Mouse (Mus musculus) spleen, postnatal 36 days (tissue): ENCODE measurements at regions not wholly inside any gene's neighbourhood (a gene's known extent, or its start where the extent isn't known, plus 50 kb on each side); places are given as distances from the start of the nearest gene placed in this dataset.
"Not testable (repeated sequence)": the region's sequence is repeated elsewhere in the genome, so short reads cannot be mapped to it uniquely, and the experiment has no call there.

ENCODE experiments used
- DNase-seq, 2 experiments: peaks; one replicate each; pipeline ENCODE4 v3.0.0; 2022; ENCODE audit warnings: low spot score in 2 of 2, mixed read lengths in 1 of 2

GRCm38 (mm10) chr12:39593781-39594180 lies 444.0 kb downstream of the Arl4a start:
- not testable (repeated sequence) for DNase-seq

- no peak for DNase-seq
These were observed 450.5 kb downstream of the Arl4a start for GRCm38 (mm10) chr12:39587204-39587909.

- no peak for DNase-seq
These were observed 451.7 kb downstream of the Arl4a start for GRCm38 (mm10) chr12:39586163-39586562.

DNA sequence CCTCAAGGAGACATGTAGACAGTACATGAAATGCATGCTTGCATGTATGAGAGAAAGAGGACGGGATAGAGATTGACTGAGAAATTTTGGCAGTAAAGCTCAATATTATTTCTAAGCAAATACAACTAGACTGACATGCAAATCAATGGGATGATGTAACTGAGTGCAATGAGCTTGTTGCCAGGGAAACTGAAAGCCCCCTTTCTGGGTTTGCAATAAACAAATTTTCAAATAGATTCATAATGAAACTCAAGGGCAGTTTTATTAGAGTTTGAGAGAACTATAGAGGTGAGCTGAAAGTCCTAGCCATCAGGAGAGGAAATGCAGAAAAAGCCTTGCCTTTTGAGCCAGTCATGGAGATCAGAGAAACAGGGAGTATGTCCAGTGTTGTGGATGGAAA lies 460.2 kb downstream of the Arl4a start:
- DNase-seq, result no peak

GRCm38 (mm10) chr12:39572802-39573201 lies 465.0 kb downstream of the Arl4a start:
- no peak for DNase-seq

- no peak for DNase-seq
These were observed 465.7 kb downstream of the Arl4a start for GRCm38 (mm10) chr12:39572147-39572546.

DNA sequence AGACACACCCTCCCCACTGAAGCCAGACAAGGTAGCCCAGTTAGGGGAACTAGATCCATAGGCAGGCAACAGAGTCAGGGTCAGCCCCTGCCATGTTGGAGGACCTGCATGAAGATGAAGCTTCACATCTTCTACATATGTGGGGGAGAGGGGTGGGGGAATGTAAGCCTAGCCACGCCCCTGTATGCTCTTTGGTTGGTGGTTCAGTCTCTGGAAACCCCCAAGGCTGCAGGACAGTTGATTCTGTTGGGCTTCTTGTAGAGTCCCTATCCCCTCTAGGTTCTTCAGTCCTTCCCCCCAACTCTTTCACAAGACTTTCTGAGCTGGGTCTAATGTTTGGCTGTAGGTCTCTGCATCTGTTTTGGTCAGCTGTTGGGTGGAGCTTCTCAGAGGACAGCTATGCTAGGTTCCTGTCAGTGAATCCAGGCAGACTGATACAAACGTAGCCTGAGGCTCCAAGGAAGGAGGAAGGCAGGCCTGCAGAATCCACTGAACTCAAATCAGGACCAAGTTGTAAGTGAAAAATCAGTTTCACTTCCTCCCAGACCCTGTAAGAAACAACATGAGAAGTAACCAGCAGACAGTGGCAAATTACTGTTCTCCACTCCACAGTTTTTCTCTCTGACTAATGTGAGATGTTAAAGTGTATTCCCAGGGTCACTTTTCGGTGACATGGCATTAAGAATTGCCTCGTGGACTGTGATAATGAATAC lies 476.9 kb downstream of the Arl4a start:
- no peak for DNase-seq

- DNase-seq, result no peak
These were observed 479.3 kb downstream of the Arl4a start for GRCm38 (mm10) chr12:39558491-39558890.

- DNase-seq, result no peak
These were observed 501.5 kb downstream of the Arl4a start for GRCm38 (mm10) chr12:39536326-39536725.

- no peak for DNase-seq
These were observed 509.7 kb downstream of the Arl4a start for GRCm38 (mm10) chr12:39528121-39528520.

DNA sequence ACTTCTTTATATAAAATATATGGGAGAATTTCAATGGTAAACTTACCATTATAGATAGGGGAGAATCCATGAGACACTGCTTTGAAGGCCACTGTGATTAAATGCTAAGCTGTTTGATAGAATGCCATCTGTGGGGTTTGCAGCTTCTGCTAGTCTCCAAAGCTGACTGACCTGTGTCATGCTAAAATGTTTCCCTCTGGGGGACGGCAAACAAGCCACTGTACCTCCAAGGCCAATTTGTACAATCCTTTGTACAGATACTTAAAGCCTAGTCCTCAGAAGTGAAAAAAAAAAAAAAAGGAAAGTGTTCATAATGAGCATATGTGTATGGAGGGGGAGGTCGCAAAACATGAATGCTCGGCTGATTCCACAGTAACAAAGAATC lies 510.6 kb downstream of the Arl4a start:
- DNase-seq, result no peak

GRCm38 (mm10) chr12:39526535-39527215 lies 511.1 kb downstream of the Arl4a start:
- no peak for DNase-seq

GRCm38 (mm10) chr12:39515690-39516089 lies 522.1 kb downstream of the Arl4a start:
- DNase-seq, result no peak

- no peak for DNase-seq
These were observed 527.0 kb downstream of the Arl4a start for GRCm38 (mm10) chr12:39510855-39511254.

DNA sequence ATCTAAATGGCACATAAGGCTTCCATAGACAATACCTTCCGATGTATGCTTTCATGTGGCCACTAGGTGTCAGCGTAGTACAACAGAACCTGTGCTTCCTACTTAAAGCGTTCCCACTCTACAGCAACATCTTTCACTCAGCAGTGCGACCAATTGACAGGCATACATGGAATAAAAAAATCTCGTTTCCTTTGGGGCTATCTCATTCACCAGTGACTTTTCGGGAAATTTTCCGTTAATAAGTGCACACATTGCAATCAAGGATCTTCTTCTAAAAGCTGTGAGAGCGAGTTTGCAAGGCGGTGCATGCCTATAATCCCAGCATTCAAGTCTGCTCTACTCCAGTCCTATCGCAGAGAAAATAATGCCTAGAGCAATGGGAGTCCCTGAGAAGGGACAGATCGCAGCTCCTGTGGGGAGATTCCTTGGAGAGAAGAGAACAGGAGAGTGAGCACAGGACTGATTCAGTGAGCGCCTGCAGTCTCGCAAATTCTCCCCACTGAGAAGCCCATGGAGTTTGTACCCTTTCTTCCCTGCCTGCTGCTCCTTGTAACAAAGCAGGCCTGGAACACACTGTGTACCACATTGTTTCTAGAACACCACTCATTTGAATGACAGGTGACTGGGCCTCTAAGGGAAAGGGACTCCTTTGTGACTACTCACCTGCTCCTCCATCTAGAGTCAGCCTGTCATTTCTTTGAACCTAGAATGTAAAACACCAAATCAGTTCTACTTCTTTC lies 527.6 kb downstream of the Arl4a start:
- DNase-seq, result peak; percentile 6 to 37

- DNase-seq, result no peak
These were observed 541.6 kb downstream of the Arl4a start for GRCm38 (mm10) chr12:39496203-39496602.

GRCm38 (mm10) chr12:39493578-39494218 lies 544.1 kb downstream of the Arl4a start:
- no peak for DNase-seq

- no peak for DNase-seq
These were observed 544.7 kb downstream of the Arl4a start for GRCm38 (mm10) chr12:39493114-39493513.

DNA sequence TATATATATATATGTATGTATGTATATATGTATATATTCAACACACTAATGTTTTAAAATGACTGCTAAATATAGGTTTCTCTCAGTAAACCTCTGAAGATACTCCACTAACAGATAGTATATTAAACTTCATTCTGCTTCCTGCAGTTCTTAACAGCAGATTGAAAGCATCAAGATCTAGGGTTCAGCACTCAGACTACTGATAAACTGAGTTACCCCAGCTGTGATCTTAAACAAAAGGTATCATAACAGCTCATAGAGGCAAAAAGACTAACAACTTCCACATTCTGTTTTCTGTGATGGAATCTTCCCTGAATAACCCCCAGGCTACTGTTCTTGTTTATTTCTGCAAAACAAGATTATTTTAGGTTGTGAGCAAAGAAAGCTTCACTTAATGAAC lies 564.8 kb downstream of the Arl4a start:
- no peak for DNase-seq
